Mouse (Mus musculus): Measurements from ENCODE around the gene Setd7.

The Setd7 gene

GRCm38 (mm10) chr3:51511983-51512382, 48.7 kb downstream of the Setd7 start:
- DNase-seq, result no peak

GRCm38 (mm10) chr3:51510903-51511302, 49.8 kb downstream of the Setd7 start:
- peak; percentile 90 for DNase-seq

- peak; percentile 38 for DNase-seq
Measured at GRCm38 (mm10) chr3:51505465-51505864, 55.2 kb downstream of the Setd7 start.

- no peak for DNase-seq
Measured at GRCm38 (mm10) chr3:51504385-51504952, 56.2 kb downstream of the Setd7 start.

DNA sequence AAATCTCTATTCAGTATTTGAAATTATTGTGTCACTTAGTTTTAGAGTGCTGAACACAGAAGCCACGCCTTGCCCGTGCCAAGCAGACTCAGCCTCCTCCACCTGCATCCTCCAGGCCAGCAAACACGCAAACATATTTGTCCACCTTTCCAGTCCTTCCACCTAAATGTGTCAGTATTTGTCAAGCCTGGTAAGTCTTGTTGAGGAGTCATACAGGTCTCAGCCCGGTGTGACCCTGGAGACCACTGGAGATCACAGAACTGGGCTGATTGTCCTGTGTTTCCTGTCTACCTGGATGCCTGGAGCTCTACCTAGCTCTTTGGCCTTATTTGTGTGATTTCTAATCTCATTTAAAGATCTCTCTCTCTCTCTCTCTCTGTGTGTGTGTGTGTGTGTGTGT, 60.8 kb downstream of the Setd7 start:
- DNase-seq, result no peak

DNA sequence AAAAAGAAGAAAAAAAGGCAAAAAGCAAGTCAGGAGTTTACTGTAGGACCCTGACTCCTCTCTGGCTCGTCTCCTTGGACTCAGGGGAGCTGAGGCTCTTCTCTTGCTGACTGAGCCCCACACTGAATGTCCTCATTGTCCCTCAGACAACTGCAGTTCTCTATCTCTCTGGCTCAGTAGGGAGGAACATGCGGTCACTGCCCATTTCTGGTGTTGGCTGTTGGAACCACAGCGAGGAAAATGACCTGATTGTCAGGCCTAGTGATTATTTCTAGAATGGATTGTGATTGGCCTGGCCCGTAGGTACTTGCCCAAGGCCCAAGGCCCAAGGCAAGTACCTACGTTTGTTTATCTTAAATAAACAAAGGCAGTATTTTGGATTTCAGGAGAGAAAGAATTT, 62.0 kb downstream of the Setd7 start:
- no peak for DNase-seq

GRCm38 (mm10) chr3:51497978-51498377, 62.7 kb downstream of the Setd7 start:
- no peak for DNase-seq

DNA sequence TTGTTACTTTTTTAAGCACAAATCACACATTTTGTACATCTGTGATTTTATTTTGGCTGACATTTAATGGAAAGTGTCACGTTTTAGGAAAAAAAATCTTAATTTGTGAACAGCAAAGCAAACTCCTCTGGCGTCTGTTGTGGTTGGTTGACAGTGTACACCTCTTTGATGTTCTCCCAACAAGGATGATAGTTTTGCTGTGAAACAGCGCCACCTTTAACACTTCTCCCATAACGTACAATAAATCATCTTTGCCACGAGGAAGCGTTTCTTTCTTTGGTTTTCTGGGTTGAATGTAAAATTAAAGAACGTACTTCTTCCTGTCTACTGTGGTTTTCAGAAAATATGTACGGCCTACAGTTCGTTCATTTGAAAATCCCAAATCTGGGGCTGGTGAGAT, 65.0 kb downstream of the Setd7 start:
- DNase-seq, result no peak

DNA sequence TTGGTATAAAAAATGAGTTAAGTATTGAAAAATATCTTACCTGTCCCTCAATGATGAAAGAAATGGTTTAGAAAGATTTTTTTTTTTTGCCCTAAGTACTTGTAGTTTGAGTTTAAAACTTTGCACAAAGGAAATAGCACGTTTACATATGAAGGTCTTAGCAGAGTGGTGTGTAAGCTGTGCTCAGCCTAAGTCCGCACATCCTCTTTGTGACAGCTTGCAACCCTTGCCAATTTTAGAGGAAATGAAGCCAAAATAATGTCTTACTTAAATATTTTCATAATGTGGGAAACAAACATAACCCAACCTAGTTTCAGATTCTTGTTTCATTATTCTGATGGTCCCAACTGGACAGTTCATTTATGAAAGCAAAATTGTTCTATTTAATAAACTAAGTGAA, 66.2 kb downstream of the Setd7 start:
- DNase-seq, result no peak

DNA sequence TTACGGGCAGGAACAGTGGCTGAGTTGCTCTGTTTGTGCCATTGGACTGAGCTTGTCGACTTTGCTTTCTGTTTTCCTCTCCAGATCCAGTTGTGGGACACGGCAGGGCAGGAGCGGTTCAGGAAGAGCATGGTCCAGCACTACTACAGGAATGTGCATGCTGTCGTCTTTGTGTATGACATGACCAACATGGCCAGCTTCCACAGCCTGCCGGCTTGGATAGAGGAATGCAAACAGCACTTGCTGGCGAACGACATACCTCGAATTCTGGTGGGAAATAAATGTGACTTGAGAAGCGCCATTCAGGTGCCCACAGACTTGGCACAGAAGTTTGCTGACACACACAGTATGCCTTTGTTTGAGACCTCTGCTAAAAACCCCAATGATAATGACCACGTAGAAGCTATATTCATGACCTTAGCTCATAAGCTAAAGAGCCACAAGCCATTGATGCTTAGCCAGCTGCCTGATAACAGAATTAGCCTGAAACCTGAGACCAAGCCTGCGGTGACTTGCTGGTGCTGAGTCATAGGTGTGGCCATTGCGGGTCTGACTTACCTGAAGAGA, 67.3 kb downstream of the Setd7 start:
- peak; percentile 21 for DNase-seq

- DNase-seq, result no peak
Measured at GRCm38 (mm10) chr3:51490088-51490753, 70.5 kb downstream of the Setd7 start.

GRCm38 (mm10) chr3:51486491-51487195, 74.0 kb downstream of the Setd7 start:
- DNase-seq, result no peak

DNA sequence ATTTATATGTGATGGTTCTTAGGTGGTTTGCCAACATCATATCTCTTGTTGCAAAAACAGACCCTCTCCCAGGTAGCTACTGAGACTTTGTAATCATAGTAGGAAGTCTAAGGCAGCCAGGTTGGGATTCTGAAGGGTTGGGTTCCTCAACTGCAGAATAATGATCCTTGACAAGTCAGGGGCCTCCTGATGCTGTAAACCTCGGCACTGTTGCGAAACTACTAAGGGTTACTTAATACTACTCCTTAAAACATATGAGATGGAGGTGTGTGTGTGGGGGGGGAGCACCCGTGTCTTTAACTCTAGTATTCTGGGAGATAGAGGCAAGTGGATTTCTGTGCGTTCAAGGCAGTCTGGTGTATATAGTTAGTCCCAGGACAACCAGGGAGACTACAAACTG, 75.3 kb downstream of the Setd7 start:
- peak; percentile 59 for DNase-seq

- DNase-seq, result no peak
Measured at GRCm38 (mm10) chr3:51484370-51484769, 76.3 kb downstream of the Setd7 start.

DNA sequence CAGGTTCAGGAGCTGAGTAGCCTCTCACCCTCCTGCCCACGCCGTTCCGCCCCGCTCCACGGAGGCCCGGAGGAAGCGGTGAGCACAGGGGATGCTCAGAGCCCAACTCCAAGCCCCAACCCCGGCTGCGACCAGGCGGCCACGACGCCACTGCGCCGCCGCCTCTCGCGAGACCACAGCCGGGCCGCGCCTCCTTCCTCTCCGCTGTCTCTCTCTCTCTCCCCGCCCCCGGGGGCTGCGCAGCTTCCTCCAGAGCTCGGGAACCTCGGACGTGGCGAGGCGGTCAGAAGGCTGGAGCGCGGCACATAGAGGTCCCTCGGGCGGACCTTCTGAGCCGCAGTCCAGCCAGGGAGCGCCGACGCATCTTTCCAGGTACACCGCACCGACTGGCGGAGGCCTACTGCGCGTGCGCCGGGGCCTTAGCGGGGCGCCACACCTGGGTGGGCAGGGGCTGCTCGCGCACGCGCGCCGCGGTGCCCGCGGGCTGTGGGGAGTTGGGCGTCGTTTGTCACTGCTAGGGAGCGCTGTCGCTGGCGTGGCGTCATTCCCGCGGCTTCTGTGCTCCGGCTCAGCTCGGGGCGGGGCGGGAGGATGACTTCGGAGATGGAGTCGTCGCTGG, 76.8 kb downstream of the Setd7 start, which contains the start of gene Rab33b:
Gene Rab33b, plus strand, starts transcription at position 180 of the 619 bp plus-strand sequence.
- peak; percentile 97 for DNase-seq

DNA sequence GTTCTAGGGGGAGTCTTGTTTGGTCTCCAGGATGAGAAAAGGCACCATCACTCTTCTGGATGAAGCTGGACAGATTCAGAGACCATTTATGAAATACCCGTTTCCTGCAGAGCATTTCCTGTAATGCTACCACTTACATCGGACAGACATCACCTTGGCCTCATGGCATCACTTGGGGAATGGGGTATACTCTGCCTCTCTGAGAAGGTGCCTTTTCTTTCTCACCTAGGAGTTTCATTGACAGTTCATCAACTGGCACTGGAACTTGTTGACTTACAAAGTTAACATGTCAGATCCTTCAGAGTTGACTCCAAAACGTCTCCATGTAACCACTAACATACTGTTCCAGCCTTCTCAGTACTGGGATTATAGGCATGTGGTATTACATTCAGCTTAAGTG, 77.9 kb downstream of the Setd7 start:
- DNase-seq, result no peak

GRCm38 (mm10) chr3:51481881-51482280, 78.8 kb downstream of the Setd7 start:
- no peak for DNase-seq

DNA sequence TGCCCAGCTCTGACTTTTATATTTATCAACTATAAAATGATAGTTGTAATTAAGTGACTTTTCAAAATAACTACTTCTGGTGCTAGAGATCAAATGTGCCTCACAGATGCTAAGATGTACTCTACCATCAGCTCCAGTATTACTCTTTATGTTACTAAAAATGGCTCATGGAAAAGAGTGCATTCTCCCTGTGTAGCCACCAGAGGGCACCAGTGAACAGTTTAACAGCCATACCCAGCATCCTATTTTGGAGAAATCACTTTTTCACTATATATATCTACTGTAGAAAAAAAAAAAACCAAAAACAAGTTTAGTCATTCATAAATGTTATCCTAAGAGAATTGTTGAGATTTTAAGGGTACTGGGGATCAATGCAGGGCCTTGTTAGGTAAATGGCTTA, 79.6 kb downstream of the Setd7 start:
- peak; percentile 58 for DNase-seq

- DNase-seq, result no peak
Measured at GRCm38 (mm10) chr3:51479893-51480292, 80.8 kb downstream of the Setd7 start.

- DNase-seq, result no peak
Measured at GRCm38 (mm10) chr3:51475706-51476105, 85.0 kb downstream of the Setd7 start.

DNA sequence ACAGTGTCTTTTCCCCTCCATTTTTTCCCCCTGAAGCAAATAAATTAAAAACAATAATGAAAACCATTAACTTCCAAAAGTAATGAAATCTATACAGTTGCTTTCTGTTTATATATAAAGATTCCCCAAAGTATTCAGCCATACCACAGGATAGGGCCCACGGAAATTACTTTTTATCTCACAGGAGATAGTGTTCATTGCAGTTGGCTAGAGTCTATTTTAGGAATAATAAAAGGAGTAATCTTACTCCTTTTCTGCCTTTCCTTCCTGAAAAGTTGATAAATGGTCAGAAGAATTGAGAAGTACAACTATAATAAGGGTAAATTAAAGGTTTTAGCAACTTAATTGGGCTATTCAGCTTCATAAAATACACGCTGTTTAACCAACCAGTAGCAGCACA, 92.1 kb downstream of the Setd7 start:
- no peak for DNase-seq
